Mouse (Mus musculus): ENCODE measurements around the gene Sp140.

Gene Sp140

GRCm38 (mm10) chr1:85649881-85650280, 49.7 kb downstream of the Sp140 start, which contains the start of gene Sp100:
Sp100 (plus strand) TSS chr1:85649988.
- WGBS, result 67% methylated on average over 6 of the region's 6 CpGs

GRCm38 (mm10) chr1:85650524-85650923, 50.3 kb downstream of the Sp140 start:
- 69% methylated on average over 4 of the region's 5 CpGs for WGBS

GRCm38 (mm10) chr1:85651770-85652275, 51.6 kb downstream of the Sp140 start:
- 51% methylated on average over 13 of the region's 13 CpGs for WGBS

GRCm38 (mm10) chr1:85657211-85657610, 57.0 kb downstream of the Sp140 start:
- WGBS, result 81% methylated on average over 2 of the region's 2 CpGs

- 58% methylated on average over 4 of the region's 4 CpGs for WGBS
Measured at GRCm38 (mm10) chr1:85680226-85680625, 80.0 kb downstream of the Sp140 start.

- WGBS, result 85% methylated on average over 5 of the region's 5 CpGs
Measured at GRCm38 (mm10) chr1:85686666-85687065, 86.5 kb downstream of the Sp140 start.

- WGBS, result 73% methylated on average over 5 of the region's 5 CpGs
Measured at GRCm38 (mm10) chr1:85687346-85687745, 87.2 kb downstream of the Sp140 start.

- WGBS, result 90% methylated on average over 3 of the region's 3 CpGs
Measured at GRCm38 (mm10) chr1:85690544-85690943, 90.4 kb downstream of the Sp140 start.

- WGBS, result 54% methylated on average over 1 of the region's 1 CpGs
Measured at GRCm38 (mm10) chr1:85692281-85692680, 92.1 kb downstream of the Sp140 start.

GRCm38 (mm10) chr1:85693280-85693679, 93.1 kb downstream of the Sp140 start:
- WGBS, result 71% methylated on average over 3 of the region's 3 CpGs

Measured in cerebral cortex, adult 2 months (tissue).